Mouse (Mus musculus) testis, adult 2 months (tissue): ENCODE measurements at regions not wholly inside any gene's neighbourhood (a gene's known extent, or its start where the extent isn't known, plus 50 kb on each side); places are given as distances from the start of the nearest gene placed in this dataset.

Experiments
- CTCF ChIP-seq: fragments of 200-500 bp; IDR thresholded peaks from 2 replicates; pipeline ENCODE4 v1.5.1; 2012; ENCODE audit warnings: low read depth, mild to moderate bottlenecking, inconsistent platforms, low read length, moderate library complexity; ENCODE audit not compliant: control insufficient read depth, insufficient read depth, insufficient replicate concordance
- POLR2A ChIP-seq: fragments of 200-500 bp; IDR thresholded peaks from 2 replicates; pipeline ENCODE4 v1.6.1; 2012; ENCODE audit warnings: low read depth, mild to moderate bottlenecking, inconsistent platforms, low read length, moderate library complexity; ENCODE audit not compliant: control insufficient read depth

DNA sequence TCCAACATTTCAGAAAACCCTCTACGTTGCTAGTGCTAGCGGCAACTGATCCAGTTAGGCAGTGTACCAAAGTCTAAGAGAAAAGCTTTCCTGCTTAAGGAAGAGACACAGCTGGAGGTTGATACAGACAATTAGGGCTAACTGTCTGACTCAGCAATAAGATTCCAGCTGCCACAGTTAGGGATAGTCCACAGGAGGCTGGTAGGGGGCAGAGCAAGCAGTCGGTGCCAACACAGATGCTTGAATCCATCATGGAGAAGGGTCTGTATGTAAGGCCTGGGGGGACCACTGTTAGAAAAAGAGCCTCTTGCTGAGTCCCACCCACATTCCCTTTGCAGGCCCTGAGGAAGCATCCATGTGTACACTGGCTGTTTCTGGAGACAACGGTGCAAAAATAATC, 63.2 kb upstream of the Slc44a1 start:
- TF ChIP-seq CTCF (no peak), POLR2A (no peak)
